ENCODE assay signal across 8 mouse cellular contexts in the genomic region with DNA sequence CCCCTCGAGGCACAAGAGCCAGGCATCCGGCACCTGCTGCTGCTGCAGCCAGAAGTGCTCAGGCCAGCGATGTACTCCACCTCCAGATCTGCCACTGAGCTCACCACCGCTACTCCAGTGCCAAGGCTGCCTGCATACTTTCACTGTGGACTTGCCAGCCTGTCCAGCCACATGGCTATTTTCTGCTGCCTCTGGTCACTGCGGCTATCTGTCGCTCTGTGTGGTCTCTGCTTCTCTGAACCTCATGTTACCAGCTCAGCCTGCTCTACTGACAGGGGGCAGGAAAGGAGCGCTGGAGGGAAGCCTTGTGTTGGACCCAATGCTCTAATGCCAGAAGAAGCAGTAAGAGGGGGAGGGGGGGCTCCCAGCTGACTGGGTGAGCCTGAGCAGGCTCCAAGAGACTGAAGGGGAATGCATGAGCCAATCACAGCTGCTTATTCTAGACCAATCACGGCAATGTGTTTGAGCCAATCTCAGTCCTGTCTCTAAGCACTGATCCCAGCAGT. TPM values are rescaled to one million over a fixed set of nuclear protein-coding genes. Genes with fewer than 3 reads are reported as not detected.
DNase-seq lines count a peak whose midpoint lies in the region; ATAC-seq lines count a peak whose summit lies in the region.

No protein-coding gene starts in this region.

- intact Hi-C loops in left cerebral cortex, postnatal 14 days (cut with DNase I), result no loop called here
- intact Hi-C loops in left cerebral cortex, postnatal 36 days (cut with DNase I), result no loop called here

- H3K9ac ChIP-seq in embryonic facial prominence, embryonic 15.5 days, result no peak overlapping the region
- H3K9ac ChIP-seq in heart, embryonic 12.5 days, result peak overlapping the region; percentile 56; the same call in 1 of the 2 replicates
- no peak overlapping the region for H3K9ac ChIP-seq in midbrain, embryonic 13.5 days (replicated peaks)

- 59% methylated on average over 8 of the region's 8 CpGs for WGBS in embryonic facial prominence, embryonic 15.5 days
- WGBS in heart, embryonic 12.5 days, result 38% methylated on average over 8 of the region's 8 CpGs
- 57% methylated on average over 8 of the region's 8 CpGs for WGBS in midbrain, embryonic 13.5 days

- no peak overlapping the region for H3K27ac ChIP-seq in embryonic facial prominence, embryonic 15.5 days (replicated peaks)
- peak overlapping the region; percentile 80 for H3K27ac ChIP-seq in heart, embryonic 12.5 days (ENCODE audit: poor library complexity, severe bottlenecking)
- H3K27ac ChIP-seq in midbrain, embryonic 13.5 days, result peak overlapping the region; percentile 3; the same call in 1 of the 2 replicates

- no peaks in the 10 kb centered on the region for H3K27me3 ChIP-seq in embryonic facial prominence, embryonic 15.5 days
- no peaks in the 10 kb centered on the region for H3K27me3 ChIP-seq in heart, embryonic 12.5 days (replicated peaks)
- no peaks in the 10 kb centered on the region for H3K27me3 ChIP-seq in midbrain, embryonic 13.5 days

- ATAC-seq in embryonic facial prominence, embryonic 15.5 days (ENCODE audit: insufficient number of reproducible peaks, low FRiP score, low TSS enrichment, low read depth), result 0 out of 2 replicates have a peak, but pooled peaks have one; percentile 43
- peak; percentile 74 for ATAC-seq in heart, embryonic 12.5 days (ENCODE audit: insufficient number of reproducible peaks, low FRiP score)
- ATAC-seq in midbrain, embryonic 13.5 days, result peak; percentile 96
- no peak for ATAC-seq in megakaryocyte progenitor cell, adult 5-6 weeks (replicated peaks; ENCODE audit: poor library complexity)

- H3K4me1 ChIP-seq in embryonic facial prominence, embryonic 15.5 days, result no peaks in the 10 kb centered on the region
- peaks cover 44% of the 10 kb centered on the region for H3K4me1 ChIP-seq in heart, embryonic 12.5 days (replicated peaks)
- H3K4me1 ChIP-seq in midbrain, embryonic 13.5 days (replicated peaks), result peaks cover 25% of the 10 kb centered on the region

- H3K9me3 ChIP-seq in embryonic facial prominence, embryonic 15.5 days (replicated peaks), result no peaks in the 10 kb centered on the region
- no peaks in the 10 kb centered on the region for H3K9me3 ChIP-seq in heart, embryonic 12.5 days (replicated peaks)
- no peaks in the 10 kb centered on the region for H3K9me3 ChIP-seq in midbrain, embryonic 13.5 days

- no peaks in the 10 kb centered on the region for H3K36me3 ChIP-seq in embryonic facial prominence, embryonic 15.5 days
- H3K36me3 ChIP-seq in heart, embryonic 12.5 days, result no peaks in the 10 kb centered on the region
- H3K36me3 ChIP-seq in midbrain, embryonic 13.5 days, result no peaks in the 10 kb centered on the region

- no peak overlapping the region for H3K4me3 ChIP-seq in embryonic facial prominence, embryonic 15.5 days (replicated peaks)
- H3K4me3 ChIP-seq in heart, embryonic 12.5 days, result peak overlapping the region; percentile 21
- H3K4me3 ChIP-seq in midbrain, embryonic 13.5 days (replicated peaks), result no peak overlapping the region

- peak; percentile 66 to 86 for DNase-seq in left cerebral cortex, postnatal 14 days (ENCODE audit: low spot score in 2 of 2)
- no peak for DNase-seq in left cerebral cortex, postnatal 36 days (ENCODE audit: low spot score in 2 of 2)
- DNase-seq in kidney, adult 9 months, result peak; percentile 51
- no peak for DNase-seq in yolk sac, embryonic 10.5 days (ENCODE audit: low spot score)

- no peak overlapping the region for H3K4me2 ChIP-seq in embryonic facial prominence, embryonic 15.5 days (replicated peaks)
- peak overlapping the region; percentile 57 for H3K4me2 ChIP-seq in heart, embryonic 12.5 days
- peak overlapping the region; percentile 22 for H3K4me2 ChIP-seq in midbrain, embryonic 13.5 days (replicated peaks)

RNA-seq across cellular contexts. Expression of a gene that starts 34.7 kb away (rescaled TPM):
- total RNA-seq in left cerebral cortex, postnatal 14 days (2021), result 1 to 10 TPM; 2.3 to 3.3 TPM
- total RNA-seq in left cerebral cortex, postnatal 36 days (2021), result 1 to 10 TPM; 2.1 to 3.7 TPM
- polyA plus RNA-seq in embryonic facial prominence, embryonic 15.5 days (2015; fragmentation: Nextera tagmentation; extraction: Ambion mirVana), result not detected in 2 replicates
- polyA plus RNA-seq in heart, embryonic 12.5 days (2016; fragmentation: Nextera tagmentation; extraction: Ambion mirVana), result 0.15 and 0.18 TPM in 2 replicates
- 0.24 TPM in 1 of 2 replicates, not detected in the other for polyA plus RNA-seq in midbrain, embryonic 13.5 days (2015; fragmentation: Nextera tagmentation; extraction: Ambion mirVana)
- not detected in 2 replicates for total RNA-seq in megakaryocyte progenitor cell, adult 5-6 weeks (2015)
- total RNA-seq in megakaryocyte progenitor cell, adult 5-6 weeks (2017), result not detected in 2 replicates

RNA-seq across cellular contexts. Expression of a gene that starts 37.8 kb away (rescaled TPM):
- total RNA-seq in left cerebral cortex, postnatal 14 days (2021), result 100 to 1,000 TPM; 155 TPM
- 100 to 1,000 TPM; 145 to 152 TPM for total RNA-seq in left cerebral cortex, postnatal 36 days (2021)
- polyA plus RNA-seq in embryonic facial prominence, embryonic 15.5 days (2015; fragmentation: Nextera tagmentation; extraction: Ambion mirVana), result 6.6 and 6.8 TPM in 2 replicates
- polyA plus RNA-seq in heart, embryonic 12.5 days (2016; fragmentation: Nextera tagmentation; extraction: Ambion mirVana), result 13.3 and 15.5 TPM in 2 replicates
- 7.2 and 9.3 TPM in 2 replicates for polyA plus RNA-seq in midbrain, embryonic 13.5 days (2015; fragmentation: Nextera tagmentation; extraction: Ambion mirVana)
- total RNA-seq in megakaryocyte progenitor cell, adult 5-6 weeks (2015), result not detected in 2 replicates
- not detected in 2 replicates for total RNA-seq in megakaryocyte progenitor cell, adult 5-6 weeks (2017)

Comparison
In these comparisons a context has a peak if more than half of its experiments do, and no peak if none do; other contexts are left out.
1. DNase-seq: peak in left cerebral cortex, postnatal 14 days (2 of 2) and kidney, adult 9 months (single experiment); none in left cerebral cortex, postnatal 36 days (0 of 2) and yolk sac, embryonic 10.5 days (single experiment).
2. RNA of a gene that starts 37.8 kb away (total RNA-seq): 155 TPM in left cerebral cortex, postnatal 14 days and 145 to 152 TPM in left cerebral cortex, postnatal 36 days; not detected in megakaryocyte progenitor cell, adult 5-6 weeks; every median in the first group is over 100 times any median in the second.